Mouse (Mus musculus) cortical plate, adult 2 months (tissue): ENCODE results near the gene Gm10203.

ENCODE experiments used
- CTCF ChIP-seq: fragments of 200-500 bp; IDR thresholded peaks from 2 replicates; pipeline ENCODE4 v1.5.1; 2011; ENCODE audit warnings: mild to moderate bottlenecking, control low read depth, low read length; ENCODE audit not compliant: insufficient read depth; ENCODE audit errors: extremely low read depth
- POLR2A ChIP-seq: fragments of 200-500 bp; IDR thresholded peaks from 2 replicates; pipeline ENCODE4 v1.6.1; 2011; ENCODE audit warnings: mild to moderate bottlenecking, low read length, control low read depth; ENCODE audit not compliant: insufficient read depth; ENCODE audit errors: extremely low read depth

GRCm38 (mm10) chr6:149107615-149108014 is 22.4 kb upstream of the Gm10203 start:
- TF ChIP-seq CTCF (no peak), POLR2A (no peak)
